Mouse (Mus musculus) skeletal muscle tissue, adult 2 months (tissue): ENCODE data around the gene Polq.

Experiments used
- DNase-seq: peaks from one replicate; pipeline ENCODE4 v3.0.0-alpha.2; 2012; ENCODE audit warnings: low read depth, low spot score

The Polq gene

GRCm38 (mm10) chr16:37011061-37011921, at the start of gene Polq:
Gene Polq, plus strand, starts transcription at chr16:37011786.
- DNase-seq, result peak; percentile 85

- no peak for DNase-seq
Observed at GRCm38 (mm10) chr16:36963415-36963814, 48.2 kb upstream of the Polq start.

- DNase-seq, result no peak
Observed at GRCm38 (mm10) chr16:36979127-36979526, 32.5 kb upstream of the Polq start.

- no peak for DNase-seq
Observed at GRCm38 (mm10) chr16:36983796-36984195, 27.8 kb upstream of the Polq start.

GRCm38 (mm10) chr16:36985636-36986042, 25.9 kb upstream of the Polq start:
- DNase-seq, result no peak

- DNase-seq, result peak; percentile 44
Observed at GRCm38 (mm10) chr16:36987399-36987798, 24.2 kb upstream of the Polq start.

- no peak for DNase-seq
Observed at GRCm38 (mm10) chr16:36988066-36988465, 23.5 kb upstream of the Polq start.

GRCm38 (mm10) chr16:36989493-36989892, 22.1 kb upstream of the Polq start:
- DNase-seq, result peak; percentile 89

GRCm38 (mm10) chr16:36989999-36990625, 21.5 kb upstream of the Polq start, which contains the start of gene Fbxo40:
Gene Fbxo40, minus strand, starts transcription at chr16:36990467.
- peak; percentile 76 for DNase-seq

- no peak for DNase-seq
Observed at GRCm38 (mm10) chr16:36997650-36998049, 13.9 kb upstream of the Polq start.

GRCm38 (mm10) chr16:36999366-36999972, 12.1 kb upstream of the Polq start:
- DNase-seq, result no peak

GRCm38 (mm10) chr16:37009262-37009661, 2.3 kb upstream of the Polq start:
- DNase-seq, result no peak

- DNase-seq, result peak; percentile 54
Observed at GRCm38 (mm10) chr16:37010370-37010769, 1.2 kb upstream of the Polq start.

- no peak for DNase-seq
Observed at GRCm38 (mm10) chr16:37011922-37012289, 320 bp downstream of the Polq start.

GRCm38 (mm10) chr16:37012336-37012735, 750 bp downstream of the Polq start:
- no peak for DNase-seq

GRCm38 (mm10) chr16:37027581-37027980, 16.0 kb downstream of the Polq start:
- DNase-seq, result no peak

GRCm38 (mm10) chr16:37031996-37032395, 20.4 kb downstream of the Polq start:
- DNase-seq, result no peak

GRCm38 (mm10) chr16:37034751-37035150, 23.2 kb downstream of the Polq start:
- no peak for DNase-seq

GRCm38 (mm10) chr16:37059631-37060030, 48.0 kb downstream of the Polq start:
- no peak for DNase-seq

GRCm38 (mm10) chr16:37061261-37061660, 49.7 kb downstream of the Polq start:
- DNase-seq, result no peak

GRCm38 (mm10) chr16:37072354-37072753, 60.8 kb downstream of the Polq start:
- DNase-seq, result no peak

- DNase-seq, result no peak
Observed at GRCm38 (mm10) chr16:37089648-37090047, 78.1 kb downstream of the Polq start.
